Mouse (Mus musculus) layer of hippocampus, postnatal 25 days (tissue): ENCODE measurements around the gene Sesn3. TPM values are rescaled to one million over a fixed set of nuclear protein-coding genes. Genes with fewer than 3 reads are reported as not detected.

Experiments
- total RNA-seq, 2 experiments: library from RNA; stranded (reverse); gene quantifications; 2 replicates each; pipeline ENCODE4 v1.2.3; 2021

Sesn3 gene
- total RNA-seq, 2 experiments from 2014 or later = 65.0 to 67.5 TPM

Other genes starting within 250 kb of the Sesn3 start
- gene Endod1, start 106.4 kb downstream of the Sesn3 start, total RNA-seq = 10 to 100 TPM; 62.7 to 74.4 TPM
- 1 to 10 TPM; 1.2 to 1.8 TPM for gene Kdm4d, start 225.4 kb downstream of the Sesn3 start, total RNA-seq
- 10 to 100 TPM; 80.3 to 85.7 TPM for gene Cwc15, start 225.6 kb downstream of the Sesn3 start, total RNA-seq